Mouse (Mus musculus) embryonic facial prominence, embryonic 11.5 days (tissue): ENCODE measurements around the gene Caskin1. TPM values are rescaled to one million over a fixed set of nuclear protein-coding genes. Genes with fewer than 3 reads are reported as not detected.

ENCODE experiments used
- ATAC-seq: fragments of 200-750 bp; cut with Nextera tagmentation; replicated peaks from 2 replicates; pipeline ENCODE4 v1.8.0; 2017; ENCODE audit warnings: low read depth; ENCODE audit not compliant: insufficient number of reproducible peaks, low FRiP score, low TSS enrichment
- DNase-seq: peaks from one replicate; pipeline ENCODE4 v3.0.0-alpha.2; 2015; ENCODE audit warnings: low spot score
- H3K27ac ChIP-seq: fragments of 300-500 bp; sonication (generic); replicated peaks from 2 replicates; pipeline ENCODE4 v1.5.1; 2014; ENCODE audit warnings: mild to moderate bottlenecking, low read depth, low read length, control low read depth
- H3K27me3 ChIP-seq: fragments of 300-500 bp; sonication (generic); 2 replicates; pipeline ENCODE4 v1.6.1; 2014; ENCODE audit warnings: mild to moderate bottlenecking, low read length, moderate library complexity, mixed read lengths; ENCODE audit not compliant: control insufficient read depth, insufficient read depth
- H3K36me3 ChIP-seq: fragments of 300-500 bp; sonication (generic); replicated peaks from 2 replicates; pipeline ENCODE4 v1.6.1; 2014; ENCODE audit warnings: low read depth, mild to moderate bottlenecking, low read length, moderate library complexity, mixed read lengths; ENCODE audit not compliant: control insufficient read depth, insufficient read depth
- H3K4me1 ChIP-seq: fragments of 300-500 bp; sonication (generic); 2 replicates; pipeline ENCODE4 v1.6.1; 2014; ENCODE audit warnings: low read length, mixed read lengths; ENCODE audit not compliant: control insufficient read depth, insufficient read depth
- H3K4me2 ChIP-seq: fragments of 300-500 bp; sonication (generic); 2 replicates; pipeline ENCODE4 v1.6.1; 2014; ENCODE audit warnings: low read depth, mild to moderate bottlenecking, control low read depth, low read length, moderate library complexity
- H3K4me3 ChIP-seq: fragments of 300-500 bp; sonication (generic); 2 replicates; pipeline ENCODE4 v1.5.1; 2014; ENCODE audit warnings: low read depth, low read length, control low read depth
- H3K9ac ChIP-seq: fragments of 300-500 bp; sonication (generic); replicated peaks from 2 replicates; pipeline ENCODE4 v1.6.1; 2014; ENCODE audit warnings: mild to moderate bottlenecking, control low read depth, low read length
- H3K9me3 ChIP-seq: fragments of 300-500 bp; sonication (generic); replicated peaks from 2 replicates; pipeline ENCODE4 v1.6.1; 2016; ENCODE audit warnings: mild to moderate bottlenecking, low read length, inconsistent platforms, mixed read lengths; ENCODE audit not compliant: control insufficient read depth
- WGBS: fragments of 180-500 bp; shearing (Covaris S2); extraction: QIAGEN DNeasy Blood & Tissue Kit; methylation state at CpG from one replicate; pipeline ENCODE4 v1.1.7; 2014; 5-methylcytosine and 5-hydroxymethylcytosine counted together
- polyA plus RNA-seq: library from polyadenylated mRNA; unstranded; fragments of >200 nt; fragmentation: Nextera tagmentation; extraction: Ambion mirVana; gene quantifications from 2 replicates; pipeline ENCODE4 v1.2.1, GENCODE M21; 2014

Caskin1 gene
- polyA plus RNA-seq, 1 experiment from 2014 or later = 2.8 TPM

DNA sequence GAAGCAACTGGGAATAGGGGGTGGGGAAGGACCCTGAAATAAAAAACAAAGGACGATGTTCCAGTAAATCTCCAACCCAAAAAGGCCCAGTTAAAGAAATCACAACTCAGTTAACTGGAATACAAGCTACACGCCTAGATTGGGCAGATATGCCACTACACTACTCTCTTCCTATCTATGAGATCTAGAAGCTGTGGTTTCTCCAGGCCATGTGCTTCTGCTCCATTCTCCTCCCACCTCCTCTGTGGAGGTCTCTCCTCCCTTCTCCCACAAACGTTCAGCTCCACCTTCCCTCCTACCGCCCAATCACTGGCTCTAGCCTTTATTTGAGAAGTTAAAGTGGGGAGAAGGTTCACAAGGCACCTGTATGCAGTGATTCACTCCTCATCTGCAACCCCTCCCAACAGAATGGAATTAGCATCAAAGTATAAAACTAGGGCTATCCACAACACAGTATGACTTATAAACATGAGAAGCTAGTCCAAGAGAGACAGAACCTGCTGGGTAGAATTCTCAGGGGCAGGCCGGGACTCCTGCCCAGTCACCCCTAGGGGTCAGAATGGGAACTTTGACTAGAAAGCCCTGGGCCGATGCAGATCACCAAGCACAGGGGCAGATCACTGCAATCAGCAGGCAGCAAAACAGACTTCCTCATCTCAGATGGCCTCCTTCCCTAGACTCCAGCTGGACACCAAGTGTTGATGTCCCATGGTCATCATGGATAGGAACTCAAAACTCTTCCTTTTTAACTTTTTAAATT lies 24.8 kb upstream of the Caskin1 start:
- Histone ChIP-seq H3K4me3 (no peak overlapping the region), H3K9ac (no peak overlapping the region), H3K27me3 (no peaks in the 10 kb centered on the region), H3K36me3 (no peaks in the 10 kb centered on the region), H3K4me1 (no peaks in the 10 kb centered on the region), H3K4me2 (no peak overlapping the region), H3K27ac (no peak overlapping the region), H3K9me3 (no peaks in the 10 kb centered on the region)
- WGBS = 58% methylated on average over 6 of the region's 6 CpGs
- ATAC-seq (no peak), DNase-seq (no peak)

DNA sequence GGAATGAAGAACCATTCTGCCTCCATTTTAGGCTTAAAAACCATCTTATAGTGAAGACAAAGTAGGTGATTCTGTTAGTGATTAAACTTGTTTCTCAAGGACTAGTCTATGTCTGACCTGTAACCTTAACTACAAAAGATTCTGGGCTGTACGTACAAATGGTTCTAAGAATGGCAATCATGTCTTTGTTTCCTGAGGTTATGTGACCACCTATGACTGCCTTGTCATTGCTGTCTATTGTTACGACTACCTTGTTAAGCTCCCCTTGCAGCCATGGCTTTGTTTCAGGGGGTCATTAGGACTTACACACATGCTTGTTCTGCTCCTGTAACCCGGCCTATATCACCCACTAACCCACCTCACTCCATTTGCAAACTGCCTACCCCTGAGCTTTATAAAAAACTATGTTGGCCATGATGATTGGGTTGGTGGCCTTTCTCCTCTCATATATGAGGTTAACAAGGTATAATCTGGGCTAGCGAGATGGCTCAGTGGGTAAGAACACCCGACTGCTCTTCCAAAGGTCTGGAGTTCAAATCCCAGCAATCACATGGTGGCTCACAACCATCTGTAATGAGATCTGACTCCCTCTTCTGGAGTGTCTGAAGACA lies 19.7 kb upstream of the Caskin1 start:
- DNase-seq = no peak
- Histone ChIP-seq H3K27me3 (no peaks in the 10 kb centered on the region), H3K9ac (no peak overlapping the region), H3K27ac (no peak overlapping the region), H3K4me2 (no peak overlapping the region), H3K9me3 (no peaks in the 10 kb centered on the region), H3K36me3 (no peaks in the 10 kb centered on the region; the same call in none of the 2 replicates), H3K4me1 (no peaks in the 10 kb centered on the region; the same call in 1 of the 2 replicates), H3K4me3 (no peak overlapping the region)
- 89% methylated on average over 5 of the region's 5 CpGs for WGBS
- no peak for ATAC-seq

DNA sequence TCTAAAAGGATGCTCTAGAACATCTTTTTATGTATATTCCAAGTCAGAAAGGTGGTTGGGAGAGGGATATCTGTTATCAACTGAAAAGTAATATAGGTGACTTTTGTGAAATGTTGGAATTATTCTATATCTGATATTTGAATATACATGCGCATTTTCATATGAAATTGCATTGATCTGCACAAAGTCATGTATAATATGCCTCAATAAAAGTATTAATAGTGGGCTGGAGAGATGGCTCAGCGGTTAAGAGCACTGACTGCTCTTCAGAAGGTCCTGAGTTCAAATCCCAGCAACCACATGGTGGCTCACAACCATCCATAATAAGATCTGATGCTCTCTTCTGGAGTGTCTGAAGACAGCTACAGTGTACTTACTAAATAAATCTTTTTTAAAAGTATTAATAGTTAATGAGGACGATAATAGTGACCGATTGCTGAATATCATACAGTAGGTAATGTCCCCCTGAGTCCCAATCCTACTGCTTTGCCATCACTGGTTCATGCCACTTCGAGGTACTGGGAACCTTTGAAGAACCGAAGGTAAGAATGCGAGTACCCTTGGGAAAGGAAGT lies 19.0 kb upstream of the Caskin1 start:
- no peak for ATAC-seq
- WGBS = 16% methylated on average over 7 of the region's 7 CpGs

DNA sequence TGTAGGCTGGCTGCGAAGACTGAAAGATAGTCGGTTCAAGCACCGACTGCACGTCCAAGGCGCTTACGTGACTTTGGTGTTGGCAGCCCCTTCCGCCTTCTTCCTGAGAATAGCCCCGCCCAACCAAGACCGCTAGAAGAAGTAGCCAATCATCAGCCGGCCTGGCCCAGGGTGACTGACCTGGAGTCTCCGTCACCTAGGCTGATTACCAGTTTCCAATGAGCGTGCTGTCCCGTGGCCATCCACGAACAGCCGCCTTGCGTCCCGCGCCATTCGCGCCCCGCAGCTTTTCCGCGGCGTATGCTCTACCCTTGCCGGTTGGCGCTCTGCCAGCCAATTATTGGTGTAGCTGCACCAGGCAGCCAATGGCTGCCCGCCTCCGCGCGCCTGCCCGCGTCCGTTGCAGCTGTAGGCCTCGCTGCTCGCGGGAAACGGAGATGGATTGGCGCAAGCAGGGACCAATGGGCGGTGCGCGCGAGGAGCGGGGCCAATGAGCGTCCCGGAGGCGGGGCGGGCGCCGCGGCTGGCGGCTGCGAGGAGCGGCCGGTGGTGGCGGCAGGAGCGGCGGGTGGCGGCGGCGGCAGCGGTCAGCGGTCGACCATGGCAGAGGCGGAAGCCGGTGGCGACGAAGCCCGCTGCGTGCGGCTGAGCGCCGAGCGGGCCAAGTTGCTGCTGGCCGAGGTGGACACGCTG lies 18.3 kb upstream of the Caskin1 start, which contains the start of the genes E4f1 and Pgp:
Gene E4f1 (minus strand): TSS at position 404 of the 693 bp plus-strand sequence.
Gene Pgp (plus strand): TSS at position 483 of the 693 bp plus-strand sequence.
- Histone ChIP-seq H3K4me1 (no peaks in the 10 kb centered on the region; the same call in 1 of the 2 replicates), H3K27me3 (no peaks in the 10 kb centered on the region), H3K9ac (peak within 1 kb of the TSS; percentile 88), H3K4me3 (peak within 1 kb of the TSS; percentile 86), H3K4me2 (peak within 1 kb of the TSS; percentile 97), H3K36me3 (no peaks in the 10 kb centered on the region; the same call in none of the 2 replicates), H3K27ac (peak within 1 kb of the TSS; percentile 65), H3K9me3 (no peaks in the 10 kb centered on the region)
- DNase-seq = peak; percentile 99
- peak; percentile 96 for ATAC-seq
- WGBS = under 1% methylated on average over 66 of the region's 75 CpGs

More for the DNA sequence above, 19.0 kb upstream of the Caskin1 start:
- DNase-seq = no peak
- Histone ChIP-seq H3K27ac (peak overlapping the region; percentile 16), H3K4me1 (no peaks in the 10 kb centered on the region; the same call in 1 of the 2 replicates), H3K4me3 (peak overlapping the region; percentile 86), H3K27me3 (no peaks in the 10 kb centered on the region), H3K9me3 (no peaks in the 10 kb centered on the region), H3K9ac (peak overlapping the region; percentile 47), H3K36me3 (no peaks in the 10 kb centered on the region; the same call in none of the 2 replicates), H3K4me2 (peak overlapping the region; percentile 97)

DNA sequence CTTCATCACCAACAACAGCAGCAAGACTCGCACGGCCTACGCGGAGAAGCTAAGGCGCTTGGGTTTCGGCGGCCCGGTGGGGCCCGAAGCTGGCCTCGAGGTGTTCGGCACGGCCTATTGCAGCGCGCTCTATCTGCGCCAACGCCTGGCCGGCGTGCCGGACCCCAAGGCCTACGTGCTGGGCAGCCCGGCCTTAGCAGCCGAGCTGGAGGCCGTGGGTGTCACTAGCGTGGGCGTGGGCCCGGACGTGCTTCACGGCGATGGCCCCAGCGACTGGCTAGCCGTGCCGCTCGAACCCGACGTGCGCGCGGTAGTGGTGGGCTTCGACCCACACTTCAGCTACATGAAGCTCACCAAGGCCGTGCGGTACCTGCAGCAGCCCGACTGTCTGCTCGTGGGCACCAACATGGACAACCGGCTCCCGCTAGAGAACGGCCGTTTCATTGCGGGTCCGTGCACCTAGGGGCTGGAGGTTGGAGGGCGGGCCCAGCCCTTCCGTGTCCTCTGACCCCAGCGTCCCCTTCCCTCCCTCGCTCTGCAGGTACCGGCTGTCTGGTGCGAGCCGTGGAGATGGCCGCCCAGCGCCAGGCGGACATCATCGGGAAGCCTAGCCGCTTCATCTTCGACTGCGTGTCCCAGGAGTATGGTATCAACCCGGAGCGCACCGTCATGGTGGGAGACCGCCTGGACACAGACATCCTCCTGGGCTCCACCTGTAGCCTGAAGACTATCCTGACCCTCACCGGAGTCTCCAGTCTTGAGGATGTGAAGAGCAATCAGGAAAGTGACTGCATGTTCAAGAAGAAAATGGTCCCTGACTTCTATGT lies 17.5 kb upstream of the Caskin1 start:
- H3K27ac ChIP-seq = peak overlapping the region; percentile 65
- H3K27me3 ChIP-seq = no peaks in the 10 kb centered on the region
- ATAC-seq = 0 out of 2 replicates have a peak, but pooled peaks have one; percentile 4

DNA sequence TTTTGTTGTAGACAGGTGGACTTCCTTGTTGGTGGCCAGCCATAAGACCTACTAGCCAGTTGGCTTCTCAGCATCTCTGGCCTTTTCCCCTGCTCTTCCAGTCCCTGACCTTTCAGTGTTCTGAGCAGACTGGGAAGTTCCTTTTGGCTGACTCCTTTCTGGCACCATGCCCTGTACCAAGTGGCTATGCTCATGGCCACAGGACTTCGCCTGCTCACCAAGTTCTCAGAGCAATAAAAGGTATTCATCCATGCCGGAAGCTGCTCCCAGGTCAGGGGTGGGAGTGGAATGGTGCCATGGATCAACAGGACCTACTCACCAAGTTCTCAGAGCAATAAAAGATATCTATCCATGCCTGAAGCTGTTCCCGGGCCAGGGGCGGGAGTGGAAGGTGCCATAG lies 15.9 kb upstream of the Caskin1 start:
- H3K4me2 ChIP-seq = no peak overlapping the region
- no peak overlapping the region; the same call in 1 of the 2 replicates for H3K9ac ChIP-seq
- peaks cover 5% of the 10 kb centered on the region for H3K36me3 ChIP-seq
- 85% methylated on average over 4 of the region's 4 CpGs for WGBS
- ATAC-seq (no peak), DNase-seq (no peak)
- no peaks in the 10 kb centered on the region for H3K9me3 ChIP-seq
- H3K27me3 ChIP-seq = no peaks in the 10 kb centered on the region
- no peak overlapping the region for H3K27ac ChIP-seq
- H3K4me1 ChIP-seq = no peaks in the 10 kb centered on the region; the same call in 1 of the 2 replicates
- H3K4me3 ChIP-seq = no peak overlapping the region

More for the DNA sequence above, 17.5 kb upstream of the Caskin1 start:
- H3K9ac ChIP-seq = peak overlapping the region; percentile 88
- no peaks in the 10 kb centered on the region; the same call in none of the 2 replicates for H3K36me3 ChIP-seq
- H3K4me3 ChIP-seq = peak overlapping the region; percentile 86
- no peaks in the 10 kb centered on the region; the same call in 1 of the 2 replicates for H3K4me1 ChIP-seq
- DNase-seq = peak; percentile 26
- no peaks in the 10 kb centered on the region for H3K9me3 ChIP-seq
- peak overlapping the region; percentile 97 for H3K4me2 ChIP-seq
- 1% methylated on average over 67 of the region's 68 CpGs for WGBS
